Comparison of ENCODE assay signal across 51 mouse cellular contexts in the genomic region with DNA sequence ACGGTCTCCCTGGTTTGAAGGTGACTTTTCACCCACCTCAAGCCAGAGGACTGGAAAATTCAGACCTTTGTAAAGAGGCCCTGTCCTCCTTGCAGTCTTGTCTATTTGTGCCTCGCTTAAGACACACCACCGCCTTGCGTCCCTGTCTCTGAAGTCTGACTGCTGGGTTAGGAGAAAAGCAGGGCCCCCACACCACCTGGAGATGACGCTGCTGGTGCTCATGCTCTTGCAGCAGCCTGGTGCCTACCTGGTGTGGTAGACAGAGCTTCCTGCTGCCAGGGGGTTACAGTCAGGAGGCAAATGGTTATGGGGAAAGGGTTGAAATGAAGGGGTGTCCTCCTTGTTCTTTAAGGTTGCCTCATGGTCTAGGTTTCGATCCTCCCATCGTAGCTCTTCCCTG. TPM values are rescaled to one million over a fixed set of nuclear protein-coding genes. Genes with fewer than 3 reads are reported as not detected.
"Had no signal": no experiment of that assay in that cellular context is flagged by ENCODE, and none has a peak within 500 bp of the region (broad histone marks: within the 10 kb centered on the region; RNA-seq: fewer than 3 reads in every experiment).

No protein-coding gene starts in this region.

- H3K27me3 ChIP-seq: heart, embryonic 15.5 days; hindbrain, embryonic 12.5 days; hindbrain, embryonic 15.5 days; intestine, embryonic 15.5 days; kidney, embryonic 15.5 days had no signal

- DNase-seq: heart, postnatal 10 days; heart, postnatal 14 days; heart, postnatal 36 days; heart, postnatal 4 days; kidney, adult 11 months; kidney, adult 18-20 months; kidney, adult 2 months; kidney, adult 8-10 months; kidney, adult 9 months; kidney, postnatal 10 days; kidney, postnatal 14 days; kidney, postnatal 25 days; kidney, postnatal 36 days; kidney, postnatal 4 days; layer of hippocampus, adult 9-11 months; layer of hippocampus, postnatal 36 days had no signal

- H3K9ac ChIP-seq: heart, embryonic 13.5 days; heart, embryonic 15.5 days; hindbrain, embryonic 12.5 days; hindbrain, embryonic 13.5 days; hindbrain, embryonic 14.5 days; hindbrain, embryonic 15.5 days; intestine, embryonic 15.5 days; kidney, embryonic 15.5 days had no signal

- H3K36me3 ChIP-seq: heart, embryonic 10.5 days; heart, embryonic 13.5 days; heart, embryonic 15.5 days; hindbrain, embryonic 10.5 days; hindbrain, embryonic 12.5 days; hindbrain, embryonic 13.5 days; hindbrain, embryonic 15.5 days; intestine, embryonic 15.5 days; kidney, embryonic 15.5 days had no signal

- H3K27ac ChIP-seq: heart, embryonic 10.5 days; heart, embryonic 13.5 days; heart, embryonic 15.5 days; hindbrain, embryonic 10.5 days; hindbrain, embryonic 12.5 days; hindbrain, embryonic 13.5 days; hindbrain, embryonic 14.5 days; hindbrain, embryonic 15.5 days; hindbrain, postnatal 0 days; intestine, embryonic 15.5 days; kidney, embryonic 15.5 days; kidney, postnatal 0 days; layer of hippocampus, adult 2 months; left cerebral cortex, adult 2 months had no signal

- H3K9me3 ChIP-seq: heart, embryonic 10.5 days; heart, embryonic 13.5 days; heart, embryonic 15.5 days; hindbrain, embryonic 10.5 days; hindbrain, embryonic 12.5 days; hindbrain, embryonic 13.5 days; hindbrain, embryonic 15.5 days; intestine, embryonic 15.5 days; kidney, embryonic 15.5 days had no signal

- H3K4me3 ChIP-seq: heart, embryonic 10.5 days; heart, embryonic 13.5 days; heart, embryonic 15.5 days; hindbrain, embryonic 10.5 days; hindbrain, embryonic 12.5 days; hindbrain, embryonic 13.5 days; hindbrain, embryonic 15.5 days; intestine, embryonic 15.5 days; kidney, embryonic 15.5 days; layer of hippocampus, adult 2 months; left cerebral cortex, adult 2 months had no signal

- H3K4me2 ChIP-seq: heart, embryonic 11.5 days; heart, embryonic 13.5 days; heart, embryonic 15.5 days; hindbrain, embryonic 12.5 days; hindbrain, embryonic 13.5 days; hindbrain, embryonic 14.5 days; hindbrain, embryonic 15.5 days; intestine, embryonic 15.5 days; kidney, embryonic 15.5 days had no signal

- ATAC-seq: hindbrain, embryonic 16.5 days; hindbrain, postnatal 0 days; inflammation-experienced regulatory T-cells, adult 6 months; intestine, embryonic 15.5 days; intestine, embryonic 16.5 days; intestine, postnatal 0 days had no signal

RNA-seq across cellular contexts. Expression of a gene that starts 40.1 kb away (rescaled TPM):
- total RNA-seq: heart, postnatal 10 days; heart, postnatal 14 days; heart, postnatal 25 days; heart, postnatal 36 days; heart, postnatal 4 days; hematopoietic stem cell, adult 5-6 weeks; hindbrain, postnatal 0 days; layer of hippocampus, adult 18-20 months; layer of hippocampus, adult 2 months; layer of hippocampus, adult 8-10 months; layer of hippocampus, postnatal 10 days; layer of hippocampus, postnatal 14 days; layer of hippocampus, postnatal 25 days; layer of hippocampus, postnatal 36 days; left cerebral cortex, adult 18-20 months; left cerebral cortex, adult 2 months had no signal
- polyA plus RNA-seq: heart, embryonic 10.5 days; heart, embryonic 11.5 days; heart, embryonic 13.5 days; heart, embryonic 14.5 days; heart, embryonic 15.5 days; heart, embryonic 16.5 days; heart, postnatal 0 days; hindbrain, embryonic 10.5 days; hindbrain, embryonic 11.5 days; hindbrain, embryonic 12.5 days; hindbrain, embryonic 13.5 days; hindbrain, embryonic 14.5 days; hindbrain, embryonic 15.5 days; hindbrain, embryonic 16.5 days; hindbrain, postnatal 0 days; inflammation-experienced regulatory T-cells, adult 6 months; intestine, embryonic 14.5 days; intestine, embryonic 15.5 days; intestine, embryonic 16.5 days; intestine, postnatal 0 days; kidney, embryonic 14.5 days; kidney, embryonic 15.5 days; kidney, embryonic 16.5 days; kidney, postnatal 0 days; large intestine, adult 2 months had no signal
